Mouse (Mus musculus): ENCODE data around the gene Syt9.

DNA sequence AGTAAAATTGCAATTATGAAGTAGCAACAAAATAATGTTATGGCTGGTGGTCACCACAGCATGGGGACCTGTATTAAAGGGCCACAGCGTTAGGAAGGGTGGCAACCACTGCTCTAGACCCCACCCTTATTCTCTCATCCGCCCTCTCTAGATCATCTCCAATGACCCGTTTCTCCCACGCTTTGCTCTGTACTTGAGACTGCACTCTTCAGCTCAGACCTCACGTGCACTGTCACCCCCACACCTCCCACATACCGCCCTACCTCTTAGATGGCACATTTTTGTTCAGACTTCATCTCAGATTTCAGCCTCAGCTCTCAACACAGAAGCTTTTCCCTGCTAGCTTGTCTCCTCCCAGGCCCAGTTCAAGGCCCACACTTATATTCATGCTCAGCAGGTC, 150.9 kb downstream of the Syt9 start:
- TF ChIP-seq CTCF (IDR thresholded peaks at IDR 0.05; ENCODE audit: borderline replicate concordance, insufficient read depth, low read length) (no peak), POLR2A (IDR thresholded peaks at IDR 0.05; ENCODE audit: low read depth, low read length) (no peak)

Data from embryonic fibroblast, embryonic 13.5 days (primary cell).